Mouse (Mus musculus) neural tube, embryonic 13.5 days (tissue): ENCODE measurements around the gene Olfr420. TPM values are rescaled to one million over a fixed set of nuclear protein-coding genes. Genes with fewer than 3 reads are reported as not detected.

Experiments used
- ATAC-seq: fragments of 200-750 bp; cut with Nextera tagmentation; 2 replicates; pipeline ENCODE4 v1.8.0; 2017; ENCODE audit warnings: low read depth, mild to moderate bottlenecking, moderate TSS enrichment, moderate library complexity
- H3K27ac ChIP-seq: fragments of 300-500 bp; sonication (generic); replicated peaks from 2 replicates; pipeline ENCODE4 v1.5.1; 2015; ENCODE audit warnings: moderate library complexity, mild to moderate bottlenecking, inconsistent platforms
- H3K27me3 ChIP-seq: fragments of 300-500 bp; sonication (generic); 2 replicates; pipeline ENCODE4 v1.6.1; 2015; ENCODE audit warnings: mild to moderate bottlenecking, inconsistent platforms
- H3K36me3 ChIP-seq: fragments of 300-500 bp; sonication (generic); 2 replicates; pipeline ENCODE4 v1.6.1; 2015; ENCODE audit warnings: mild to moderate bottlenecking, inconsistent platforms
- H3K4me1 ChIP-seq: fragments of 300-500 bp; sonication (generic); replicated peaks from 2 replicates; pipeline ENCODE4 v1.6.1; 2015; ENCODE audit warnings: inconsistent platforms
- H3K4me2 ChIP-seq: fragments of 300-500 bp; sonication (generic); 2 replicates; pipeline ENCODE4 v1.6.1; 2015; ENCODE audit warnings: inconsistent platforms, mild to moderate bottlenecking, moderate library complexity
- H3K4me3 ChIP-seq: fragments of 300-500 bp; sonication (generic); 2 replicates; pipeline ENCODE4 v1.5.1; 2015; ENCODE audit warnings: mild to moderate bottlenecking, inconsistent platforms
- H3K9ac ChIP-seq: fragments of 300-500 bp; sonication (generic); 2 replicates; pipeline ENCODE4 v1.6.1; 2015; ENCODE audit warnings: moderate library complexity, mild to moderate bottlenecking, inconsistent platforms
- H3K9me3 ChIP-seq: fragments of 300-500 bp; sonication (generic); 2 replicates; pipeline ENCODE4 v1.6.1; 2016; ENCODE audit warnings: inconsistent platforms
- WGBS: fragments of 180-500 bp; shearing (Covaris S2); methylation state at CpG from one replicate; pipeline ENCODE4 v1.1.7; 2015; 5-methylcytosine and 5-hydroxymethylcytosine counted together
- polyA plus RNA-seq: library from polyadenylated mRNA; unstranded; fragments of >200 nt; fragmentation: Nextera tagmentation; extraction: Ambion mirVana; gene quantifications from 2 replicates; pipeline ENCODE4 v1.2.1, GENCODE M21; 2015

The Olfr420 gene
- polyA plus RNA-seq, 1 experiment from 2014 or later = not detected

DNA sequence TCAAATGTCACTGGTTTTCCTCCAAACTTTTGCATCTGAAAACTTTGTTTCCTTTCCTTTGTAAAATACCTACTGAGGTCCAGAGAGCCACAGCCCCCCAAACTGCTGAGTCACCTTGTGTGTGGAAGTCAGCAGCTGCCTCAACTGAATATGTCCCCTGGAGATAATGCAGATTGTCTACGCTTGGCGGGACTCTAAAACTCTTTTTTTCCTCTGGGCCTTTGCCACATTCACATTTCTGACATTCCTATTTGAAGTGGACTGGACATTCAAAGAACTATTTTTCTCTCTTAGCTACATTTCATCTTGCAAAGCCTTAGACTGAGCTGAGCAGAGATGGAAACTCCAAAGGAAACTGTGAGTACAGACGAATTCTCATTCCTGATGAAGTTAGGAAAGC lies 17.2 kb downstream of the Olfr420 start, which contains the start of gene Spta1:
Spta1 (plus strand) TSS at position 172 of the 400 bp plus-strand sequence.
- H3K9me3 ChIP-seq = no peaks in the 10 kb centered on the region
- H3K36me3 ChIP-seq = no peaks in the 10 kb centered on the region

DNA sequence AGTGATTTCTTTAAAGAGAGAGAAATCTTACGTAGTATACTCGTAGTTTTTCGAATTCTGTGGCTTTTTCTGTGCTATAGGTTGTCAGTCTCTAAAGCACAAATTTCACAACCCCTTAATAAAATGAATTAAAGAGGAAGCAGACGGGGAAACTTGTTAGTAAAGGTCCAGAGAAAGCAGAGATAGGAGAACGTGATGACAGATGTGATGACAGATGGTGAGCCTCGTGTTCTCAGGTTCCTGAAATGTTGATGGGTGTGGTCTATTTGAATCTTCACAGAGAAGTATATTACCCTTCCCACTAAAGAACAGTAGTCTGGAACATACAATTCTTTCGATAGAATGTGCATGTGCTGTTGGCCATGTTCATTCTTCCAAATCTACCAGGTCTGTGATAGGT lies 49.3 kb downstream of the Olfr420 start:
- H3K27ac ChIP-seq = no peak overlapping the region
- H3K9ac ChIP-seq = no peak overlapping the region

More for the DNA sequence above, 17.2 kb downstream of the Olfr420 start, which contains the start of gene Spta1:
- no peak within 1 kb of the TSS for H3K27ac ChIP-seq
- H3K4me1 ChIP-seq = no peaks in the 10 kb centered on the region
- no peak within 1 kb of the TSS for H3K9ac ChIP-seq
- no peak within 1 kb of the TSS for H3K4me2 ChIP-seq
- ATAC-seq = no peak
- 23% methylated on average over 3 of the region's 3 CpGs for WGBS
- no peaks in the 10 kb centered on the region for H3K27me3 ChIP-seq
- no peak within 1 kb of the TSS for H3K4me3 ChIP-seq

More for the DNA sequence above, 49.3 kb downstream of the Olfr420 start:
- Histone ChIP-seq H3K9me3 (no peaks in the 10 kb centered on the region), H3K27me3 (no peaks in the 10 kb centered on the region), H3K4me2 (no peak overlapping the region), H3K4me3 (no peak overlapping the region), H3K36me3 (no peaks in the 10 kb centered on the region), H3K4me1 (no peaks in the 10 kb centered on the region)
- ATAC-seq = no peak
- WGBS = 80% methylated on average over 7 of the region's 7 CpGs

Other genes with a start within 250 kb of the Olfr420 start
- 0.31 TPM in 1 of 2 replicates, not detected in the other for gene Ifi211, start 242.6 kb upstream of the Olfr420 start, polyA plus RNA-seq
- 0.59 and 0.78 TPM in 2 replicates for gene Mndal, start 213.1 kb upstream of the Olfr420 start, polyA plus RNA-seq
- gene Ifi203, start 213.0 kb upstream of the Olfr420 start, polyA plus RNA-seq = 0.21 and 0.85 TPM in 2 replicates
- gene Ifi202b, start 172.9 kb upstream of the Olfr420 start, polyA plus RNA-seq = not detected in 2 replicates
- not detected in 2 replicates for gene Ifi205, start 123.8 kb upstream of the Olfr420 start, polyA plus RNA-seq
- not detected in 2 replicates for gene Olfr433, start 114.9 kb upstream of the Olfr420 start, polyA plus RNA-seq
- not detected in 2 replicates for gene Olfr432, start 106.4 kb upstream of the Olfr420 start, polyA plus RNA-seq
- not detected in 2 replicates for gene Olfr430, start 89.0 kb upstream of the Olfr420 start, polyA plus RNA-seq
- gene Olfr429, start 71.3 kb upstream of the Olfr420 start, polyA plus RNA-seq = not detected in 2 replicates
- gene Olfr427, start 58.7 kb upstream of the Olfr420 start, polyA plus RNA-seq = not detected in 2 replicates
- gene Olfr231, start 34.5 kb upstream of the Olfr420 start, polyA plus RNA-seq = not detected in 2 replicates
- not detected in 2 replicates for gene Olfr424, start 24.1 kb upstream of the Olfr420 start, polyA plus RNA-seq
- gene Spta1, start 17.1 kb downstream of the Olfr420 start, polyA plus RNA-seq = 0.12 and 0.14 TPM in 2 replicates
- gene Olfr419, start 96.4 kb downstream of the Olfr420 start, polyA plus RNA-seq = not detected in 2 replicates
- not detected in 2 replicates for gene Mptx1, start 174.9 kb downstream of the Olfr420 start, polyA plus RNA-seq
- gene Olfr417, start 209.5 kb downstream of the Olfr420 start, polyA plus RNA-seq = not detected in 2 replicates
- gene Olfr248, start 235.4 kb downstream of the Olfr420 start, polyA plus RNA-seq = not detected in 2 replicates